Mouse (Mus musculus): ENCODE measurements around the gene Bag2.
"Not testable (repeated sequence)": the region's sequence is repeated elsewhere in the genome, so short reads cannot be mapped to it uniquely, and the experiment has no call there.

Bag2 gene

GRCm38 (mm10) chr1:33749709-33750108, 7.9 kb downstream of the Bag2 start:
- not testable (repeated sequence) for DNase-seq (ENCODE audit: low spot score)

GRCm38 (mm10) chr1:33749109-33749508, 8.5 kb downstream of the Bag2 start:
- no peak for DNase-seq (ENCODE audit: low spot score)

- no peak for DNase-seq (ENCODE audit: low spot score)
Observed at GRCm38 (mm10) chr1:33745901-33746300, 11.7 kb downstream of the Bag2 start.

- DNase-seq (ENCODE audit: low spot score): not testable (repeated sequence)
Observed at GRCm38 (mm10) chr1:33744815-33745214, 12.8 kb downstream of the Bag2 start.

- DNase-seq (ENCODE audit: low spot score): no peak
Observed at GRCm38 (mm10) chr1:33742903-33743302, 14.7 kb downstream of the Bag2 start.

- DNase-seq (ENCODE audit: low spot score): peak; percentile 47
Observed at GRCm38 (mm10) chr1:33739302-33739701, 18.3 kb downstream of the Bag2 start.

GRCm38 (mm10) chr1:33738681-33739278, 18.8 kb downstream of the Bag2 start:
- DNase-seq (ENCODE audit: low spot score): no peak

GRCm38 (mm10) chr1:33738281-33738680, 19.3 kb downstream of the Bag2 start:
- no peak for DNase-seq (ENCODE audit: low spot score)

- DNase-seq (ENCODE audit: low spot score): no peak
Observed at GRCm38 (mm10) chr1:33734001-33734685, 23.5 kb downstream of the Bag2 start.

- DNase-seq (ENCODE audit: low spot score): no peak
Observed at GRCm38 (mm10) chr1:33733044-33733443, 24.6 kb downstream of the Bag2 start.

- DNase-seq (ENCODE audit: low spot score): no peak
Observed at GRCm38 (mm10) chr1:33725086-33725485, 32.5 kb downstream of the Bag2 start.

GRCm38 (mm10) chr1:33724516-33724915, 33.1 kb downstream of the Bag2 start:
- no peak for DNase-seq (ENCODE audit: low spot score)

GRCm38 (mm10) chr1:33721020-33721419, 36.6 kb downstream of the Bag2 start:
- no peak for DNase-seq (ENCODE audit: low spot score)

GRCm38 (mm10) chr1:33720231-33720630, 37.4 kb downstream of the Bag2 start:
- no peak for DNase-seq (ENCODE audit: low spot score)

- peak; percentile 82 for DNase-seq (ENCODE audit: low spot score)
Observed at GRCm38 (mm10) chr1:33719733-33720225, 37.8 kb downstream of the Bag2 start, which contains the start of gene Rab23. Gene Rab23, plus strand, starts transcription at chr1:33719887.

- no peak for DNase-seq (ENCODE audit: low spot score)
Observed at GRCm38 (mm10) chr1:33717636-33718035, 40.0 kb downstream of the Bag2 start.

- no peak for DNase-seq (ENCODE audit: low spot score)
Observed at GRCm38 (mm10) chr1:33714796-33715195, 42.8 kb downstream of the Bag2 start.

- no peak for DNase-seq (ENCODE audit: low spot score)
Observed at GRCm38 (mm10) chr1:33712026-33712425, 45.6 kb downstream of the Bag2 start.

- no peak for DNase-seq (ENCODE audit: low spot score)
Observed at GRCm38 (mm10) chr1:33709615-33710014, 48.0 kb downstream of the Bag2 start.

- DNase-seq (ENCODE audit: low spot score): no peak
Observed at GRCm38 (mm10) chr1:33701244-33701643, 56.4 kb downstream of the Bag2 start.

GRCm38 (mm10) chr1:33696016-33696415, 61.6 kb downstream of the Bag2 start:
- DNase-seq (ENCODE audit: low spot score): no peak
